Mouse (Mus musculus) activated CD4-positive, CD25-positive, alpha-beta regulatory T cell, adult 4 months (primary cell): Measurements from ENCODE around the gene Larp6. TPM values are rescaled to one million over a fixed set of nuclear protein-coding genes. Genes with fewer than 3 reads are reported as not detected.

Experiments
- ATAC-seq: one replicate; pipeline ENCODE4 v1.8.0; 2017
- polyA plus RNA-seq, 2 experiments: library from polyadenylated mRNA; unstranded; fragments of 100-300 nt; shearing (Covaris generic); gene quantifications; one replicate each; pipeline ENCODE4 v1.2.1; 2017

Larp6 gene
- polyA plus RNA-seq, 2 experiments from 2014 or later, result not detected

DNA sequence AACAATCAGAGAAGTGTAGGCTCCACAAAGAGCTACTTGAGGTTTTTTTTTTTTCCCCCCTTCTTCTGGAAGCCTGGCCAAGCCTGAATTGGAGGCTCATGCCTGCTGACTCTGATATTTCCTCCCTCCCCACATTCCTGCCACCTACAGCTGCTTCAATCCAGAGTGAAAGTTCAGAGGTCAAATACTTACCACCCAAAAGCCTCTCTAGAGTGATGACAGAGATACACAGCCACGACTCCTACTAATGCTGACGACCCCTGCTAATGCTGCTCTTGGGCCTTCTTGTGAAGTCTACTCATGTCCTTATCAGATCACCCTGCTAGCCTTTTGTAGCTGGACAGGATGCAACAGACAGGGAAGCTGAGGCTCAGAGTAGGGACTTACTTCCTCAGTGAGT, 52.4 kb downstream of the Larp6 start:
- no peak for ATAC-seq

DNA sequence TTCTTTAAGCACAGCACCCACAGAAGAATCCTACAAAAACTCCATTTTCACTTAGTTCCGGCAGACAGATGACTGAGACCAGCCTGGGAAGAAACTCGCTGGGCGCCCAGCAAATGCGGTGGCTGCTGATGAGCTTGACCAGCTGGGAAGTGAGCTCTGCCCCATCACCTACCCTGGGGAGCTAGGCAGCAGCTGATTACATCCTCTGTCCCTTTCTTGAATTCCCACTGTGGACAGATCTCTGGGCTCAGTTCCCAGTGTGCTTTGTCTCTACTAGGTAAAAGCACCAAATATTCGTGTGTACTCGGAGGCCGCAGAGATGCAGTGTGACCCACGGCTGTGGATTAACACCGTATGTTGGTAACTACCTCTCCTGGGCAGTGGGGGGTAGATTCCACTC, 55.6 kb downstream of the Larp6 start:
- ATAC-seq, result no peak

DNA sequence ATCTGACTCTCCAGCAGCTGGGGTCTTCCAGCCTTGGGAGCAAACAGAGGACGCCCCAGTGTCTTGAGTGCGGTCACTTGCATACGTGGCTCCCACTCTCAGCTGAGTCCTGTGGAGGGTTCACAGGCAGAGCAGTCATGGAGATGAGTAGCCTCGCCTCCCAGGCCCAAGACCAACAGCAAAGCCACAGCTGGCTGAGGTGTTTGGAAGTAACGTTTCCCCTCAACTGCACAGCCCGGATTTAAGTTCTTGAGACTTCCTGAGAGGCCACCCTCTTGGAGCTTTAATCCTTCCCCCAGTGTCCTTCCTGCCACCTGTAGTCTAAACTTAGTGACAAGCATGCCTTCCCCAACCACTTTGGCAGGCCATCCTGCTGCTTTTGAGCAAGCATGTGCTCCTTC, 56.9 kb downstream of the Larp6 start:
- no peak for ATAC-seq

DNA sequence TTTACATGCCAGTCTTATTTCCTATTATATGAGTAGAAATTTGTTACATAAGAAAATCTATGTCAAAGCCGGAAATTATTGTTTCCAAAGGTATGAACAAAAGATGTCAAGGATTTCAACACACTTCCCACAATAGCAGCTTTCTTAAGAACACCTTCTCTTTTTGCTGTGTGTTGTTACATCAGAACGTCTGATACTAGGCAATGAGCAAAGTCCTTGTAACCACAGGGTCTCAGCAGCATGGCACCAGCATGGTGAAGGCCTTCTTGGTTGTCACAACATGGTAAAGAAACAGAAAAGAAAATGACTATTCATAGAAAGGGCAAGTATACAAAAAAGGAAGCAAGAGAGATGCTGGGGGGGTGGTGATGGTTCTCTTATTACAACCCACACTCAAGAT, 60.9 kb downstream of the Larp6 start:
- ATAC-seq, result no peak

DNA sequence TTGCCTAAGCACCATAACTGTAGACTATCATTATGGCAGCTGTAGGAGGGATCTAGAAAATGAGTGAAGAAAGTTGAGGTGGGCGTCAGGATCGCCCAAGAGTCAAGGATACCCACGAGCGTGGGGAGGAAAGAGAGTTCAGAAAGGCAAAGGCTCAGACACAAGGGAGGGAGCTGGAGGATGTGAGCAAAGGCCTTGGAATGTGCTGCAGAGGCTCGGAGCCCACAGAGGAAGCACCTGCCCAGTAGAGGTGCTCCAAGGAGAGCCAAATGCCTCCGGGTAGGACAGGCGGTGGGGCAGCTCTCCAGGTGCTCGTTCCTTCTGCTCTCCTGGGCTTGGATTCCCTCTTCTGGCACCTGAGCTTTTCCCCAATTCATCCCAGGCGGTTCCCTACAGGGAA, 64.1 kb downstream of the Larp6 start:
- no peak for ATAC-seq

DNA sequence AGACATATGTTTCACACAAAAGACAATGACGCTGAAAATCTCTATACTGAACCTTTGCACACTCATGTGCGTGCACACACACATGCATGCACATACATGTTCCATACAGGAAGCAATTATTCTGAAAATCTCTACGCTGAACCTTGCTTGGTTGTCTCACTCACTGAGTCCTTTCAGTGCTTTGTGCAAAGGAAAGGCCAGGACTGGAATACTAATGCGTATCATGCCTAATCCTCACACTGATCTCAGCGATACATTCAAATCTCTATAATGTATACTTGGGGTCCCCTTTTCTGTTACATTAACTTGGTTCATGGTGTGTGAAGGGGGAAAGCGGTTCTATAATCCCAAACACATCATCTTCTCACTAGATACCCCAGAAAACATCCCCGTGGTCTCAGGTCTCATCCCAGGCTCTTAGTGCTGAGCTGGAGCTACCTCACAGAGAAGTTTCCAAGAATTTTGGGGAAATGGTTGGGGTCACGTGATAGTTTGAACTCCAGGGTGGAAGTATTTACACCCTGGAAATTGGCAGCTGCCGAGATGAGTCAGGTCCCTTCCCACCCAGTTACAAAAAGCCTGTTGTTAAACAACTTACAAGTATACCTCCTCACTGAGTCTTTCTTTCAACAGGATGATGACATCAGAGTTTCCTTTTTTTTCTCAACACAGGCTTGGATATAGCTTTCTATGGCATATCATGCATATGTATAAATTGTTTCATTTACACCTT, 69.4 kb downstream of the Larp6 start:
- ATAC-seq, result no peak

DNA sequence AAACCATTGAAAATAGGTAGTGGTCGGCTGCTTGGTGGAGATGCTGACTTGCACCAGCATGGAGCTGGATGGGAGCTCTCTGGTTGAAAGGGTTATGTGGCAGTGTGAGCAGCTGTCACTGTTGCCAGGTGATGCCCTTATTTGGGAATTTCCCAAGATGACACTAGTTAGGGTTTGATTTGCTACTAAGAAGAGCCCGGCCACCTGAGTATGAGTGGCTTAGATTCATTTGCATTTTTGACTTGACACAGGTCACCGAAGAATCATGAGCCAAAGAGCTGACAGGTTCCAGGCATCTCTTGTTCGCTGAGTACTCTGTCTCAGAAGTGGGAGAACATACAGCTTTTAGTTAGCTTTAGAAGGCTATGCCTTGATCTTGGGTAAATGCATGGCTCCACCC, 72.3 kb downstream of the Larp6 start:
- no peak for ATAC-seq

DNA sequence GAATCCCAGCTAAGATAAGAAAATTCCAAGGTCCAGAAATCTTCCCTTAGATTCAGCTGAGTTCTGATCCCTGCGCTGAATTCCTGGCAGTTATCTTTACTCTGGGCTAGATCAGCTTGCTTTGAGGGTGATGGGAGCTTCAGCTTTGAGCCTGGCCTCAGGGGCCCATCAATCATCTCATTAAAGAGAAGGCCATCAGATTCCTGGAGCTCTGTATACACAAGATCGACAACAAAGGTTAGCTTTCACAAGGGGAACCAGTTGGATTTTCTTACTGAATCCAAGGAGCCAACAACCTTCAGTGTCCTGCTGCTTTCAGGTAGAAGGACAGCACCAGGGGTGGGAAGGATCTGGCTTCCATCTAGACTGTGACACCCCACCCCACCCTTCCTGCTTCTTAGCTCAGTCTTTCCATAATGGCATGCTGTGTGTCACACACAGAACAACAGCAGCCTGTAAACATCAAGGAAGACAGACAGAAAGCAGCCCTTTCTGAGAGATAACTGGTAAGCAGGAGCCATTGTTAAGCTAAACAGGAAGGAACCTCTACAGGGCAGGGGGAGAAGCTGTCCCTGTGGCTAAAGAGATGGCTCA, 74.8 kb downstream of the Larp6 start:
- ATAC-seq, result no peak

Other genes with a start within 250 kb of the Larp6 start
- not detected for gene Thsd4, start 190.9 kb upstream of the Larp6 start, polyA plus RNA-seq
- 1 to 10 TPM in 1 of 2 experiments, under 1 TPM in 1; 0.96 to 1.6 TPM for gene Lrrc49, start 24.8 kb upstream of the Larp6 start, polyA plus RNA-seq
- not detected for gene Uaca, start 81.6 kb downstream of the Larp6 start, polyA plus RNA-seq